ENCODE assay signal across 8 mouse cellular contexts in the genomic region with DNA sequence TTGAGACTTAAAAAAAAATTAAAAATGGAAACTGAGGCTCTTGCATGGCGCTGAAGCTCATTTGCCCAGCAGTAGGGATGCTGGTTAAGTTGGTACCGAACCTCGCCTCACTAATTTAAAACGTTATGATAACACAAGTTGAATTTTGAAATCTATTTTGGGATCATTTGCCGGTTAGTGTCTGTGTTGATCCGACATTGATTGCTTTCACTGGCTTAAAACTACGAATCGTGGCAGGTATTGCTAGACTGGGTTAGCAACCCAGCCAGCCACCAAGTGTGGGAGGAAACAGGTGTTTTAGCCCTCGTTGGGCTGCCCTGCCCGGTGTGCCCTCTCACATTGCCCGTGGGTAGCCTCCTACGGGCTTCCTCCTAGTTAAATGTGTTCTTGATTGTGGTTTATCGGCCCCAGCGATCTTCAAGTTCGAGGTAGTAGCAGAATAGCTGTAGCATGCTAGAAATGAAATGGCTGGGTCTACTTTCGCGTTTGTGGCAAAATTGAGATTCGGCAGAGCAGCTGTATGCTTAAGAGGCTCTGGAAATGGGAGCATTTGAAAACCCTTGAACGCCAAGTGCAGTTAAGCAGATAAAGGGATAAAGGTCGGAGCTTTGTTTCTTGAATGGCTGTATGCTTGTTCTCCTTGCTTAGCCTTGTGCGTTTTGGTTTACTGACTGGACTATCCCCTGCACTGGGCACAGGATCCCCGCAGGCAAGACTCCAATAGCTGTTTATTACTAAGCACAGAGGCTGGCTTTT. TPM values are rescaled to one million over a fixed set of nuclear protein-coding genes. Genes with fewer than 3 reads are reported as not detected.
A peak's percentile ranks its signal among the peaks of the same experiment; 100 is the strongest.
DNase-seq lines count a peak whose midpoint lies in the region; ATAC-seq and TF ChIP-seq lines count a peak whose summit lies in the region.

No protein-coding gene starts in this region.

- TF ChIP-seq CTCF in forebrain, postnatal 0 days (IDR thresholded peaks at IDR 0.05; ENCODE audit: low read depth): no peak

- H3K4me3 ChIP-seq in heart, embryonic 10.5 days: peak overlapping the region; percentile 95
- H3K4me3 ChIP-seq in forebrain, postnatal 0 days (ENCODE audit: low read depth, low read length): peak overlapping the region; percentile 90
- peak overlapping the region; percentile 88 for H3K4me3 ChIP-seq in kidney, embryonic 16.5 days (ENCODE audit: low read length)
- peak overlapping the region; percentile 95 for H3K4me3 ChIP-seq in megakaryocyte, embryonic 14.5 days (replicated peaks)

- WGBS in heart, embryonic 10.5 days: 18% methylated on average over 22 of the region's 22 CpGs
- WGBS in forebrain, postnatal 0 days: 2% methylated on average over 22 of the region's 22 CpGs
- WGBS in kidney, embryonic 16.5 days: 4% methylated on average over 22 of the region's 22 CpGs

- H3K9me3 ChIP-seq in heart, embryonic 10.5 days: no peaks in the 10 kb centered on the region
- no peaks in the 10 kb centered on the region for H3K9me3 ChIP-seq in forebrain, postnatal 0 days (ENCODE audit: low read length)
- no peaks in the 10 kb centered on the region for H3K9me3 ChIP-seq in kidney, embryonic 16.5 days (ENCODE audit: low read length)
- no peaks in the 10 kb centered on the region for H3K9me3 ChIP-seq in megakaryocyte, embryonic 14.5 days

- ATAC-seq in activated CD4-positive, CD25-positive, alpha-beta regulatory T cell, adult 4 months: peak; percentile 29
- no peak for ATAC-seq in forebrain, postnatal 0 days
- no peak for ATAC-seq in kidney, embryonic 16.5 days (ENCODE audit: low FRiP score, low TSS enrichment)

- peaks cover 36% of the 10 kb centered on the region for H3K4me1 ChIP-seq in heart, embryonic 10.5 days
- H3K4me1 ChIP-seq in forebrain, postnatal 0 days (ENCODE audit: insufficient read depth): peaks cover 11% of the 10 kb centered on the region
- H3K4me1 ChIP-seq in kidney, embryonic 16.5 days (ENCODE audit: insufficient read depth, low read length): peaks cover 56% of the 10 kb centered on the region
- peaks cover 75% of the 10 kb centered on the region for H3K4me1 ChIP-seq in megakaryocyte, embryonic 14.5 days

- peak overlapping the region; percentile 77 for H3K9ac ChIP-seq in forebrain, postnatal 0 days
- peak overlapping the region; percentile 98 for H3K9ac ChIP-seq in kidney, embryonic 16.5 days (replicated peaks; ENCODE audit: low read length)

- H3K27me3 ChIP-seq in heart, embryonic 10.5 days (ENCODE audit: insufficient read depth, poor library complexity, severe bottlenecking): no peaks in the 10 kb centered on the region
- no peaks in the 10 kb centered on the region for H3K27me3 ChIP-seq in forebrain, postnatal 0 days (ENCODE audit: insufficient read depth, low read length)
- no peaks in the 10 kb centered on the region for H3K27me3 ChIP-seq in kidney, embryonic 16.5 days (ENCODE audit: insufficient read depth, low read length)
- H3K27me3 ChIP-seq in megakaryocyte, embryonic 14.5 days (replicated peaks): no peaks in the 10 kb centered on the region

- no peaks in the 10 kb centered on the region for H3K36me3 ChIP-seq in heart, embryonic 10.5 days
- H3K36me3 ChIP-seq in forebrain, postnatal 0 days (ENCODE audit: insufficient read depth): no peaks in the 10 kb centered on the region
- H3K36me3 ChIP-seq in kidney, embryonic 16.5 days (ENCODE audit: insufficient read depth, low read length): no peaks in the 10 kb centered on the region
- peaks cover 23% of the 10 kb centered on the region for H3K36me3 ChIP-seq in megakaryocyte, embryonic 14.5 days (replicated peaks; ENCODE audit: low read length)

- H3K27ac ChIP-seq in heart, embryonic 10.5 days: peak overlapping the region; percentile 97
- H3K27ac ChIP-seq in forebrain, postnatal 0 days (ENCODE audit: low read depth, low read length): peak overlapping the region; percentile 91
- peak overlapping the region; percentile 87 for H3K27ac ChIP-seq in kidney, embryonic 16.5 days (ENCODE audit: low read length)

- peak; percentile 75 for DNase-seq in heart, embryonic 10.5 days (ENCODE audit: low spot score)
- DNase-seq in heart, postnatal 4 days: no peak
- peak; percentile 56 for DNase-seq in forebrain, postnatal 0 days
- peak; percentile 22 to 45 for DNase-seq in spleen, postnatal 14 days (ENCODE audit: low spot score in 2 of 2)
- no peak for DNase-seq in urinary bladder, postnatal 10 days (ENCODE audit: low spot score)

- peak overlapping the region; percentile 93 for H3K4me2 ChIP-seq in forebrain, postnatal 0 days (ENCODE audit: low read depth)
- peak overlapping the region; percentile 86 for H3K4me2 ChIP-seq in kidney, embryonic 16.5 days (replicated peaks; ENCODE audit: low read depth, low read length)

RNA-seq across cellular contexts. Expression of gene Lpin2, which starts 2.2 kb away (rescaled TPM):
- 20.9 and 24.2 TPM in 2 replicates for polyA plus RNA-seq in heart, embryonic 10.5 days (2016; fragmentation: Nextera tagmentation; extraction: Ambion mirVana)
- total RNA-seq in heart, postnatal 4 days (2021): 10 to 100 TPM; 16.3 to 19.5 TPM
- polyA plus RNA-seq in activated CD4-positive, CD25-positive, alpha-beta regulatory T cell, adult 4 months (2017; shearing (Covaris generic)): 10 to 100 TPM; 15.2 to 26.6 TPM
- 44.5 and 58.6 TPM in 2 replicates for total RNA-seq in forebrain, postnatal 0 days (2014; rRNA removed)
- 23.6 and 32.5 TPM in 2 replicates for polyA plus RNA-seq in forebrain, postnatal 0 days (2015; fragmentation: Nextera tagmentation; extraction: Ambion mirVana)
- polyA plus RNA-seq in kidney, embryonic 16.5 days (2015; fragmentation: Nextera tagmentation; extraction: Ambion mirVana): 65.8 and 78.4 TPM in 2 replicates
- 7.6 TPM in 2 replicates for polyA plus RNA-seq in megakaryocyte, embryonic 14.5 days (2012; ENCODE audit: insufficient read depth, low replicate concordance)

Comparison
In these comparisons a context has a peak if more than half of its experiments do, and no peak if none do; other contexts are left out.
1. DNase-seq: peak in heart, embryonic 10.5 days (single experiment), forebrain, postnatal 0 days (single experiment) and spleen, postnatal 14 days (2 of 2); none in heart, postnatal 4 days (single experiment) and urinary bladder, postnatal 10 days (single experiment).
2. Peak in every context shown above with its lines, with median percentiles within 50 percentile points of each other: H3K27ac ChIP-seq and H3K4me3 ChIP-seq.